Mouse (Mus musculus) lung, adult 18-20 months (tissue): ENCODE results near the gene Trappc2l.
A peak's percentile ranks its signal among the peaks of the same experiment; 100 is the strongest.

Experiments used
- DNase-seq, 2 experiments: peaks; one replicate each; pipeline ENCODE4 v3.0.0; 2022; ENCODE audit warnings: mixed read lengths in 2 of 2

The Trappc2l gene

GRCm38 (mm10) chr8:122658807-122659160 lies 47.3 kb downstream of the Trappc2l start:
- DNase-seq, result no peak

- DNase-seq, result peak in 1 of 2 experiments; percentile 35
These were observed 48.6 kb downstream of the Trappc2l start for GRCm38 (mm10) chr8:122660022-122660421.

- DNase-seq, result peak; percentile 67 to 74
These were observed 49.7 kb downstream of the Trappc2l start for GRCm38 (mm10) chr8:122661138-122661537.

- no peak for DNase-seq
These were observed 50.5 kb downstream of the Trappc2l start for GRCm38 (mm10) chr8:122661894-122662293.

- no peak for DNase-seq
These were observed 51.7 kb downstream of the Trappc2l start for GRCm38 (mm10) chr8:122663106-122663505.

- DNase-seq, result no peak
These were observed 52.2 kb downstream of the Trappc2l start for GRCm38 (mm10) chr8:122663670-122664069.

GRCm38 (mm10) chr8:122665221-122665620 lies 53.8 kb downstream of the Trappc2l start:
- DNase-seq, result peak; percentile 77 to 79

- peak; percentile 81 to 87 for DNase-seq
These were observed 54.4 kb downstream of the Trappc2l start for GRCm38 (mm10) chr8:122665667-122666316.
